8 mouse cellular contexts compared by ENCODE assay signal in genomic region chr2:73386356-73387046, GRCm38 (mm10). TPM values are rescaled to one million over a fixed set of nuclear protein-coding genes. Genes with fewer than 3 reads are reported as not detected.
DNase-seq lines count a peak whose midpoint lies in the region; ATAC-seq lines count a peak whose summit lies in the region.

Gene Gpr155, minus strand, starts transcription at chr2:73386572.

- peak within 1 kb of the TSS; percentile 99 for H3K4me2 ChIP-seq in lung, embryonic 16.5 days (ENCODE audit: low read depth, low read length)

- WGBS in lung, embryonic 16.5 days: under 1% methylated on average over 37 of the region's 44 CpGs

- H3K27ac ChIP-seq in lung, embryonic 16.5 days (ENCODE audit: low read length): peak within 1 kb of the TSS; percentile 61

- no peaks in the 10 kb centered on the region for H3K9me3 ChIP-seq in lung, embryonic 16.5 days (ENCODE audit: control insufficient read depth, low read length)

- peak; percentile 83 for DNase-seq in MEL-GATA-1-ER (ENCODE audit: extremely low read depth, low read depth)
- DNase-seq in cerebellum, adult 8-10 months: peak; percentile 100
- peak; percentile 97 for DNase-seq in forelimb bud, embryonic 11.5 days (ENCODE audit: low read depth, low spot score)
- DNase-seq in layer of hippocampus, adult 9-10 months (ENCODE audit: low spot score): peak; percentile 93
- DNase-seq in ovary, postnatal 10 days (ENCODE audit: low spot score): peak; percentile 96
- peak; percentile 97 to 99 for DNase-seq in thymus, postnatal 10 days (ENCODE audit: low spot score in 2 of 2)

- peak within 1 kb of the TSS; percentile 72 for H3K9ac ChIP-seq in lung, embryonic 16.5 days (ENCODE audit: low read length)

- H3K36me3 ChIP-seq in lung, embryonic 16.5 days (ENCODE audit: control insufficient read depth, insufficient read depth, low read length): no peaks in the 10 kb centered on the region

- peak; percentile 88 to 91 for ATAC-seq in hematopoietic stem cell, adult 5-6 weeks (replicated peaks in 1 of 2; ENCODE audit: insufficient read depth in 1 of 2, low FRiP score in 2 of 2, low TSS enrichment in 1 of 2, low read depth in 1 of 2, poor library complexity in 2 of 2, severe bottlenecking in 2 of 2)
- peak; percentile 99 for ATAC-seq in lung, embryonic 16.5 days (ENCODE audit: low read depth)

- H3K4me3 ChIP-seq in lung, embryonic 16.5 days (ENCODE audit: low read length): peak within 1 kb of the TSS; percentile 81

- 0 out of 2 replicates have a peak, but pooled peaks cover 2% of the 10 kb centered on the region for H3K4me1 ChIP-seq in lung, embryonic 16.5 days (replicated peaks; ENCODE audit: control insufficient read depth, insufficient read depth, low read length)

- no peaks in the 10 kb centered on the region for H3K27me3 ChIP-seq in lung, embryonic 16.5 days (ENCODE audit: control insufficient read depth, insufficient read depth, low read depth, low read length)

RNA-seq across cellular contexts. Expression of gene Gpr155, which starts in this region (rescaled TPM):
- 0.81 and 2.2 TPM in 2 replicates for total RNA-seq in hematopoietic stem cell, adult 5-6 weeks (2017)
- 5.6 and 6.3 TPM in 2 replicates for polyA plus RNA-seq in lung, embryonic 16.5 days (2015; fragmentation: Nextera tagmentation; extraction: Ambion mirVana)

Comparison
In these comparisons a context has a peak if more than half of its experiments do, and no peak if none do; other contexts are left out.
1. Peak in every context shown above with its lines: DNase-seq, ATAC-seq, H3K4me3 ChIP-seq and H3K27ac ChIP-seq.